Mouse (Mus musculus) kidney, embryonic 14.5 days (tissue): Measurements from ENCODE around the gene Mbd3. TPM values are rescaled to one million over a fixed set of nuclear protein-coding genes. Genes with fewer than 3 reads are reported as not detected.
A peak's percentile ranks its signal among the peaks of the same experiment; 100 is the strongest.

ENCODE experiments used
- ATAC-seq: fragments of 200-750 bp; cut with Nextera tagmentation; 2 replicates; pipeline ENCODE4 v1.8.0; 2017; ENCODE audit warnings: moderate number of reproducible peaks, mild to moderate bottlenecking, moderate TSS enrichment, moderate library complexity; ENCODE audit not compliant: low FRiP score, low TSS enrichment
- H3K27ac ChIP-seq: fragments of 300-500 bp; sonication (generic); 2 replicates; pipeline ENCODE4 v1.5.1; 2014; ENCODE audit warnings: low read depth, mild to moderate bottlenecking, low read length, moderate library complexity, mixed read lengths
- H3K27me3 ChIP-seq: fragments of 300-500 bp; sonication (generic); 2 replicates; pipeline ENCODE4 v1.6.1; 2014; ENCODE audit warnings: mild to moderate bottlenecking, low read length; ENCODE audit not compliant: control insufficient read depth, insufficient read depth
- H3K36me3 ChIP-seq: fragments of 300-500 bp; sonication (generic); 2 replicates; pipeline ENCODE4 v1.6.1; 2014; ENCODE audit warnings: low read length, mixed read lengths; ENCODE audit not compliant: control insufficient read depth, insufficient read depth
- H3K4me1 ChIP-seq: fragments of 300-500 bp; sonication (generic); 2 replicates; pipeline ENCODE4 v1.6.1; 2014; ENCODE audit warnings: low read length, mixed read lengths; ENCODE audit not compliant: control insufficient read depth, insufficient read depth
- H3K4me2 ChIP-seq: fragments of 300-500 bp; sonication (generic); replicated peaks from 2 replicates; pipeline ENCODE4 v1.6.1; 2014; ENCODE audit warnings: low read depth, mild to moderate bottlenecking, low read length
- H3K4me3 ChIP-seq: fragments of 300-500 bp; sonication (generic); 2 replicates; pipeline ENCODE4 v1.5.1; 2014; ENCODE audit warnings: mild to moderate bottlenecking, low read length
- H3K9ac ChIP-seq: fragments of 300-500 bp; sonication (generic); 2 replicates; pipeline ENCODE4 v1.6.1; 2014; ENCODE audit warnings: low read depth, mild to moderate bottlenecking, low read length, moderate library complexity
- H3K9me3 ChIP-seq: fragments of 300-500 bp; sonication (generic); 2 replicates; pipeline ENCODE4 v1.6.1; 2016; ENCODE audit warnings: low read length; ENCODE audit not compliant: control insufficient read depth
- WGBS: fragments of 180-500 bp; shearing (Covaris S2); extraction: QIAGEN DNeasy Blood & Tissue Kit; methylation state at CpG from one replicate; pipeline ENCODE4 v1.1.7; 2014; 5-methylcytosine and 5-hydroxymethylcytosine counted together
- polyA plus RNA-seq: library from polyadenylated mRNA; unstranded; fragments of >200 nt; fragmentation: Nextera tagmentation; extraction: Ambion mirVana; gene quantifications from 2 replicates; pipeline ENCODE4 v1.2.1, GENCODE M21; 2014

The Mbd3 gene
- polyA plus RNA-seq, 1 experiment from 2014 or later = 248 TPM

GRCm38 (mm10) chr10:80431570-80432386, 32.4 kb upstream of the Mbd3 start:
- Histone ChIP-seq H3K9me3 (no peaks in the 10 kb centered on the region), H3K27ac (peak overlapping the region; percentile 91; the same call in 1 of the 2 replicates), H3K36me3 (peaks cover 41% of the 10 kb centered on the region), H3K4me2 (peak overlapping the region; percentile 92), H3K4me3 (peak overlapping the region; percentile 98), H3K27me3 (no peaks in the 10 kb centered on the region), H3K9ac (peak overlapping the region; percentile 100), H3K4me1 (peaks cover 28% of the 10 kb centered on the region)
- ATAC-seq = no peak
- WGBS = 12% methylated on average over 16 of the region's 16 CpGs

DNA sequence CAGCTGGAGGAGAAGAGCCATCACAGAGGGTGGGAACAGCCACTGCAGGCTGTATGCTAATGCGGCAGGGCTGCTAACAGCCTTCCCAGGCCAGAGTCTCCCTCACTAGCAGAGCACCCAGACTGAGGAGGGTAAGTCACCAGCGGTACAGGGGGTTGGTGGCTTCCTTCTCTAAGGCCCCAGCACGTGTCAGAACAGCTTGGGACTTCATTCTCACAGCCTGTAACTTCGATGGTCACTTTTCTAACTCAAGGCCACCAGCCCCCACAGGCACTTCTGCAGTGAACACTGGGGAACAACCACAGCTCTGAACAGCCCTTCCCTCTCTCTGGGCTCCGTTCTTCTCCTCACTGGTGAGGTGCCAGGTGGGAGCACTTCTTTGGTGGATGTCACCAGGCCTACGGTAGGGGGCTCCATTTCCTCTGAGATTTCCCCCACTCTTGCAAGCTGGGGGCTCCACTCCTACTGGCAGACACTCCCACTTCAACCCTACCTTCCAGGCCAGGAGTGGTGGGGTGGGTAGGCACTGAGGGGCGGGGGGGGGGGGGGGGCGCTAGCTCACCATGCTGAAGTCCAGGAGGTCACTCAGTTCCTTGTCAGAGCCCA, 31.1 kb upstream of the Mbd3 start:
- no peak overlapping the region for H3K4me3 ChIP-seq
- H3K9ac ChIP-seq = peak overlapping the region; percentile 100; the same call in 1 of the 2 replicates
- H3K27ac ChIP-seq = no peak overlapping the region
- no peaks in the 10 kb centered on the region for H3K27me3 ChIP-seq
- peaks cover 54% of the 10 kb centered on the region for H3K36me3 ChIP-seq
- H3K4me1 ChIP-seq = peaks cover 24% of the 10 kb centered on the region
- 0 out of 2 replicates have a peak, but pooled peaks cover 2% of the 10 kb centered on the region for H3K9me3 ChIP-seq
- WGBS = 78% methylated on average over 7 of the region's 8 CpGs
- peak overlapping the region; percentile 17; the same call in 1 of the 2 replicates for H3K4me2 ChIP-seq
- ATAC-seq = no peak

DNA sequence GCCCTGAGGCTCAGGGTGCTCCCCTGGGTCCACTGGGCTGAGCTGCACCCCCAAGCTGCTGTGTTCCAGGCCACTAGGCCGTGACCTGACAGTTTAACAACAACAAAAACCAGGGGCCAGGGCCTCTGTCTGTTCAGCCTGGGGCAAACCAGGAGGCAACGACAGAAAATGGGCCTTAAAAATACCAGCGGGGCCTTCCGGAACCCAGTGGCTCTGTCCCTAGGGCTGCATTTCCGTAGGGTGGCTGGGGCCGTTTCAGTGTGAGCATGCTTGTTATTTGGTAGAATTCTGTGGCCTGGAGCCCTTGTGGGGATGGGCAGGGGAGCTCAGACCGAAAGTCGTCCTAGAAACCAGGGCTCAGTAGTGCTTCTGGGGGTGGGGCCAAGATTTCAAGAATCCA, 30.4 kb upstream of the Mbd3 start:
- H3K4me2 ChIP-seq = no peak overlapping the region
- ATAC-seq = no peak
- no peak overlapping the region for H3K9ac ChIP-seq
- no peak overlapping the region for H3K4me3 ChIP-seq
- no peaks in the 10 kb centered on the region for H3K27me3 ChIP-seq
- WGBS = 74% methylated on average over 8 of the region's 8 CpGs
- H3K4me1 ChIP-seq = peaks cover 24% of the 10 kb centered on the region
- H3K27ac ChIP-seq = no peak overlapping the region
- peaks cover 61% of the 10 kb centered on the region for H3K36me3 ChIP-seq
- 0 out of 2 replicates have a peak, but pooled peaks cover 2% of the 10 kb centered on the region for H3K9me3 ChIP-seq

DNA sequence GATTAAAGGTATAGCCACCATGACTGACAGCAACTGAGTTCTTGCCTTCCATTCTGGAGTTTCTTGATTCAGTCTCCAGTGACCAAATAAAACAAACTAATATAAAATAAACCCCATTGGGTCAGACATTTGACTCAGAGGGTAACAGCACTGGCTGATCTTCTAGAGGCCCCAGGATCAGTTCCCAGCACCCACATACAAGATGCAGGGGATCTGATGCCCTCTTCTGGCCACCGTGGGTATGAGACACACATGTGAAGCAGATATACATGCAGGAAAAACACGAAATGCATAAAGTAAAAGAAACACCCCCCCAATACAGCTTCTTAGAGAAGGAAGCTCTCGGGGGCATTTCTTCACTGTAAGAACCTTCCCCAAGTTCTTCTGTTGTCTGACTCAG, 25.7 kb upstream of the Mbd3 start:
- Histone ChIP-seq H3K36me3 (peaks cover 84% of the 10 kb centered on the region), H3K9me3 (0 out of 2 replicates have a peak, but pooled peaks cover 2% of the 10 kb centered on the region), H3K27ac (no peak overlapping the region), H3K4me3 (no peak overlapping the region), H3K4me2 (no peak overlapping the region), H3K9ac (no peak overlapping the region), H3K27me3 (no peaks in the 10 kb centered on the region), H3K4me1 (peaks cover 4% of the 10 kb centered on the region; the same call in 1 of the 2 replicates)
- no peak for ATAC-seq
- WGBS = 94% methylated on average over 3 of the region's 3 CpGs

DNA sequence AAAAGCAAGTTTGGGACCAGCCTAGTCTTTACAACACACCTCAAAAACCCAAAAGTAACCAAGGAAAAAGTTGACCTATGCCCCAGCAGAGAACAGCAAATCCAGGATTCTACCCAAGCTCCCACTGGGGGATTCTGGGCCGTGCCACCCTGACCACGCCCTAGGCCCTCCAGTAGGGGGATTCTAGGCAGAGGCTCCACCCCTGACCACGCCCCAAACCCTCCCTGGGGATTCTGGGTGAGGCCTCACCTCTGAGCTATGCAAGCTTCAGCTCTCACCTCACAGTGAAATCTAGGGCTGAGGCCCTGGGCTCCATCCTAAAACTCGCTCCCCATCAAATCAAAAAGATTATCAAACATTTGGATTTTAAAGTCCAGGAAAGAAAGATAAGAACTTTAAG, 24.2 kb upstream of the Mbd3 start:
- H3K4me1 ChIP-seq = 0 out of 2 replicates have a peak, but pooled peaks cover 2% of the 10 kb centered on the region
- no peak overlapping the region for H3K27ac ChIP-seq
- 0 out of 2 replicates have a peak, but pooled peaks cover 2% of the 10 kb centered on the region for H3K9me3 ChIP-seq
- no peak overlapping the region for H3K9ac ChIP-seq
- H3K4me2 ChIP-seq = no peak overlapping the region
- peaks cover 84% of the 10 kb centered on the region for H3K36me3 ChIP-seq
- no peaks in the 10 kb centered on the region for H3K27me3 ChIP-seq
- 52% methylated on average over 4 of the region's 4 CpGs for WGBS
- no peak overlapping the region for H3K4me3 ChIP-seq
- no peak for ATAC-seq

GRCm38 (mm10) chr10:80421651-80422472, 22.5 kb upstream of the Mbd3 start:
- Histone ChIP-seq H3K9me3 (0 out of 2 replicates have a peak, but pooled peaks cover 2% of the 10 kb centered on the region), H3K27me3 (no peaks in the 10 kb centered on the region), H3K4me2 (no peak overlapping the region), H3K9ac (no peak overlapping the region), H3K4me1 (0 out of 2 replicates have a peak, but pooled peaks cover 4% of the 10 kb centered on the region), H3K4me3 (no peak overlapping the region), H3K36me3 (peaks cover 84% of the 10 kb centered on the region), H3K27ac (no peak overlapping the region)
- 89% methylated on average over 9 of the region's 9 CpGs for WGBS
- no peak for ATAC-seq

DNA sequence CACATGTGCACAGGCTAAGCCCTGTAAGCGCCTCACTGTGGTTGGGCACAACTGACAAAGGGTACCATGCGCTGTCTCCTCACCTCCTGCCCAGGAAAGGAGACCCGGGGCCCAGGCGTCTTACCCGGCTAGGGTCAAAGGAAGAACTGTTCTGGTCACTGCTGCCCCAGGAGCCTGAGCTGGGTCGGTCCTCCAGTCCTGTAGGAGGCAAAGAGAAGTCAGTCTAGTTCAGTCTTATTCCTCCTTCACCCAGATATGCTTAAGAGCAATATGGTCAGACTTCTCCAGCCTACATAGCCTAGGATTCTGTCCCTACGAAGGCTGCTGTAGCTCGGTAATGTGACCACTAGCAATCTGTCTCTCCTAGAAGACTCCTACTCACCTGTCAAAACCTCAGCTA, 21.9 kb upstream of the Mbd3 start:
- 95% methylated on average over 8 of the region's 8 CpGs for WGBS
- 0 out of 2 replicates have a peak, but pooled peaks cover 2% of the 10 kb centered on the region for H3K9me3 ChIP-seq
- H3K4me3 ChIP-seq = no peak overlapping the region
- H3K4me1 ChIP-seq = 0 out of 2 replicates have a peak, but pooled peaks cover 4% of the 10 kb centered on the region
- H3K27me3 ChIP-seq = no peaks in the 10 kb centered on the region
- ATAC-seq = no peak
- H3K4me2 ChIP-seq = no peak overlapping the region
- H3K36me3 ChIP-seq = peaks cover 84% of the 10 kb centered on the region
- no peak overlapping the region for H3K27ac ChIP-seq
- H3K9ac ChIP-seq = no peak overlapping the region

DNA sequence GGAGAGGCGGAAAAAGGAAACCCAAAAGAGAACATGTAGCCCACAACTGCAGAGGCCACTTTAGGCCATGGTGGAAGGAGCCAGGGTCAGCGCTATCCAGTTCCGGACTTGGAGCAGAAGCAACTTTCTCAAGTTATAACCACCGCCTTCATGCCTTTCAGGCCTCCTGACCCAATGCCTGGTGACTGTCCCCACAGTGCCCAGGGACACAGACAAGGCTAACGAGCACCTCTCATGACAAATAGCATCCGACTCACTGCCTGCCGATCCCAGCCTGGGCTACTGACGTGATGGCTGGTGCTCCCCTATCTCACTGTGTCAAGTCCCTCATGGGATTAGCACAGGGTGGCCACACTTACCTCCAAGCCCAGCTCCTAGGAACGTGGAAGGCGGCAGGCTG, 21.4 kb upstream of the Mbd3 start:
- ATAC-seq = no peak
- H3K4me3 ChIP-seq = no peak overlapping the region
- WGBS = 90% methylated on average over 10 of the region's 10 CpGs

More for the DNA sequence above, 21.4 kb upstream of the Mbd3 start:
- Histone ChIP-seq H3K9me3 (no peaks in the 10 kb centered on the region), H3K9ac (no peak overlapping the region), H3K36me3 (peaks cover 84% of the 10 kb centered on the region), H3K4me2 (no peak overlapping the region), H3K4me1 (0 out of 2 replicates have a peak, but pooled peaks cover 4% of the 10 kb centered on the region), H3K27ac (no peak overlapping the region), H3K27me3 (no peaks in the 10 kb centered on the region)
